In the genomic region with DNA sequence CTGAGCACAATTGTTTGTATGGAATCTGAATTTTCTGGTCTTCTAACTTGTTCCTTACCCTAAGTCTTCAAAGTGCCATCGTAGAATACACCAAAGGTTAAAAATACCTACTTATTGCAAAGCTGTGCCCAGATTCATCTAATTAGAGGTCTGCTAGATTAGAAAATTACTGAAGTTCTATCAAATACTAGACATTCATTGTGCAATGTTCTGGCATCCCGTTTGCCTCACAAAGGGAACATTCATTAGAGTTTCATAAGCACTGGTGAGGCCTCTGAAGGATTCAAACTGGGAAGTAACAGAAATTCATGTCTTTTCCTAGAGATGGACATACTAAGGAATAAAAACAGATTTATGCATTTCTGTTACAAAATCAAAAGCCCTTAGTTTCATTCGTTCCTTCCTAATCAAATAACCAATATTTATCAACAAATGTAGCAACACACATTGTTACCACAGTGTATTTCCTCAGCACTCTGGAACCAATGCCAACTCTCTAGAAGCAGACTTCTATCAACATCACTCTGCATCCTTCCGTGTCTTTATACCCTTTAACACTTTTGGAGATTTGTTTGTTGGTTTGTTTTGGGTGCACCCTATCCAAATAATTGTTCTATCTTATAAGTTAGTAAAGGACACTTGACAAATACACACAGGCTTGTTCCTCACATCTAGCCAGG, we compare ENCODE assay signal across 26 mouse cellular contexts.
DNase-seq lines count a peak whose midpoint lies in the region; TF ChIP-seq lines count a peak whose summit lies in the region.
"Had no signal": no experiment of that assay in that cellular context is flagged by ENCODE, and none has a peak within 500 bp of the region (broad histone marks: within the 10 kb centered on the region; RNA-seq: fewer than 3 reads in every experiment).

No protein-coding gene starts in this region.

- H3K9me3 ChIP-seq in midbrain, embryonic 10.5 days (replicated peaks): no peaks in the 10 kb centered on the region
- H3K9me3 ChIP-seq: embryonic facial prominence, embryonic 12.5 days; forebrain, embryonic 12.5 days; heart, embryonic 12.5 days; midbrain, embryonic 12.5 days; neural tube, embryonic 13.5 days had no signal

- no peak for DNase-seq in layer of hippocampus, adult 2 months (ENCODE audit: low spot score in 2 of 2)
- DNase-seq in layer of hippocampus, postnatal 25 days (ENCODE audit: extremely low spot score in 1 of 2, low spot score in 1 of 2): no peak
- DNase-seq in lung, postnatal 10 days: peak; percentile 26
- DNase-seq in lung, postnatal 4 days: no peak
- DNase-seq in brain, adult 2 months (ENCODE audit: low read depth, low spot score): peak; percentile 69
- DNase-seq in lung, postnatal 36 days: peak; percentile 51
- no peak for DNase-seq in testis, postnatal 14 days (ENCODE audit: low spot score)
- no peak for DNase-seq in midbrain, embryonic 10.5 days (ENCODE audit: low spot score)
- DNase-seq: adrenal gland, postnatal 10 days; B cell, adult 2 months; cerebellum, adult 11 months; cerebellum, adult 9-10 months; embryo, embryonic 11 days; forebrain, postnatal 0 days; gastrocnemius, postnatal 14 days; kidney, postnatal 25 days; left cerebral cortex, postnatal 4 days; lung, embryonic 14.5 days; thymus, postnatal 14 days had no signal

- no peak overlapping the region for H3K4me3 ChIP-seq in layer of hippocampus, adult 2 months
- H3K4me3 ChIP-seq in midbrain, embryonic 10.5 days: no peak overlapping the region
- H3K4me3 ChIP-seq: embryonic facial prominence, embryonic 12.5 days; forebrain, embryonic 12.5 days; heart, embryonic 12.5 days; midbrain, embryonic 12.5 days; neural tube, embryonic 13.5 days had no signal

- H3K4me1 ChIP-seq in midbrain, embryonic 10.5 days: no peaks in the 10 kb centered on the region
- H3K4me1 ChIP-seq: embryonic facial prominence, embryonic 12.5 days; forebrain, embryonic 12.5 days; heart, embryonic 12.5 days; midbrain, embryonic 12.5 days; neural tube, embryonic 13.5 days had no signal

- peak overlapping the region; percentile 80 for H3K27ac ChIP-seq in layer of hippocampus, adult 2 months
- H3K27ac ChIP-seq in midbrain, embryonic 10.5 days (replicated peaks): no peak overlapping the region
- H3K27ac ChIP-seq: embryonic facial prominence, embryonic 12.5 days; forebrain, embryonic 12.5 days; hindbrain, embryonic 14.5 days; liver, embryonic 14.5 days; midbrain, embryonic 12.5 days; neural tube, embryonic 13.5 days had no signal

- H3K36me3 ChIP-seq in midbrain, embryonic 10.5 days: no peaks in the 10 kb centered on the region
- H3K36me3 ChIP-seq: embryonic facial prominence, embryonic 12.5 days; forebrain, embryonic 12.5 days; heart, embryonic 12.5 days; midbrain, embryonic 12.5 days; neural tube, embryonic 13.5 days had no signal

- WGBS in midbrain, embryonic 10.5 days: 82% methylated on average over 4 of the region's 4 CpGs

- no peaks in the 10 kb centered on the region for H3K27me3 ChIP-seq in midbrain, embryonic 10.5 days (ENCODE audit: low read depth, poor library complexity, severe bottlenecking)
- H3K27me3 ChIP-seq: embryonic facial prominence, embryonic 12.5 days; forebrain, embryonic 12.5 days; heart, embryonic 12.5 days; midbrain, embryonic 12.5 days; neural tube, embryonic 13.5 days had no signal

- TF ChIP-seq CTCF in layer of hippocampus, adult 2 months (conservative IDR thresholded peaks at IDR 0.05): no peak

Comparison
In these comparisons a context has a peak if more than half of its experiments do, and no peak if none do; other contexts are left out.
1. DNase-seq: peak in lung, postnatal 10 days (single experiment), brain, adult 2 months (single experiment) and lung, postnatal 36 days (single experiment); none in layer of hippocampus, adult 2 months (0 of 2), layer of hippocampus, postnatal 25 days (0 of 2), lung, postnatal 4 days (0 of 2), testis, postnatal 14 days (single experiment) and midbrain, embryonic 10.5 days (single experiment).